Mouse (Mus musculus) heart, postnatal 14 days (tissue): ENCODE measurements around the gene Tbata. TPM values are rescaled to one million over a fixed set of nuclear protein-coding genes. Genes with fewer than 3 reads are reported as not detected.

Source experiments
- DNase-seq, 2 experiments: peaks; one replicate each; pipeline ENCODE4 v3.0.0; 2021 to 2022
- intact Hi-C: fragments of 180-260 bp; cut with DNase I; formaldehyde crosslinking; loops from one replicate; pipeline ENCODE4 v1.15.1; 2025
- total RNA-seq, 2 experiments: library from RNA; stranded (reverse); gene quantifications; 2 replicates each; pipeline ENCODE4 v1.2.3; 2021

Gene Tbata
- total RNA-seq, 2 experiments from 2014 or later = 0.31 to 6.1 TPM

GRCm38 (mm10) chr10:61160671-61161070 is 11.1 kb upstream of the Tbata start:
- intact Hi-C loops = no loop called here

GRCm38 (mm10) chr10:61162366-61162765 is 9.4 kb upstream of the Tbata start:
- no peak for DNase-seq

More at GRCm38 (mm10) chr10:61160671-61161070, 11.1 kb upstream of the Tbata start:
- DNase-seq = peak in 1 of 2 experiments; percentile 24

GRCm38 (mm10) chr10:61167333-61168096 is 4.2 kb upstream of the Tbata start:
- DNase-seq = peak in 1 of 2 experiments; percentile 11

More at GRCm38 (mm10) chr10:61162366-61162765, 9.4 kb upstream of the Tbata start:
- intact Hi-C loops = no loop called here

GRCm38 (mm10) chr10:61168393-61168792 is 3.4 kb upstream of the Tbata start:
- intact Hi-C loops = no loop called here
- DNase-seq = no peak

More at GRCm38 (mm10) chr10:61167333-61168096, 4.2 kb upstream of the Tbata start:
- intact Hi-C loops = no loop called here

GRCm38 (mm10) chr10:61172496-61172895 is 742 bp downstream of the Tbata start:
- DNase-seq = no peak
- intact Hi-C loops = no loop called here

GRCm38 (mm10) chr10:61174711-61175441 is 3.1 kb downstream of the Tbata start:
- DNase-seq = peak in 1 of 2 experiments; percentile 14
- intact Hi-C loops = no loop called here

GRCm38 (mm10) chr10:61175442-61176204 is 3.9 kb downstream of the Tbata start:
- DNase-seq = peak; percentile 25 to 32
- intact Hi-C loops = no loop called here

GRCm38 (mm10) chr10:61176221-61176790 is 4.6 kb downstream of the Tbata start:
- no peak for DNase-seq

GRCm38 (mm10) chr10:61177751-61178150 is 6.0 kb downstream of the Tbata start:
- no peak for DNase-seq
- intact Hi-C loops = no loop called here

More at GRCm38 (mm10) chr10:61176221-61176790, 4.6 kb downstream of the Tbata start:
- intact Hi-C loops = no loop called here

GRCm38 (mm10) chr10:61178687-61179086 is 6.9 kb downstream of the Tbata start:
- DNase-seq = no peak
- intact Hi-C loops = no loop called here

- DNase-seq = no peak
- intact Hi-C loops = no loop called here
Observed at GRCm38 (mm10) chr10:61179927-61180326, 8.2 kb downstream of the Tbata start.

GRCm38 (mm10) chr10:61187001-61187400 is 15.2 kb downstream of the Tbata start:
- DNase-seq = no peak
- intact Hi-C loops = no loop called here

- intact Hi-C loops = no loop called here
- DNase-seq = no peak
Observed at GRCm38 (mm10) chr10:61188010-61188409, 16.3 kb downstream of the Tbata start.

GRCm38 (mm10) chr10:61194611-61195010 is 22.9 kb downstream of the Tbata start:
- intact Hi-C loops = loop anchor here (5.0 kb wide), 1 partner anchor 208 kb away; no protein-coding TSS in a partner anchor
- peak in 1 of 2 experiments; percentile 15 for DNase-seq

GRCm38 (mm10) chr10:61195216-61195615 is 23.5 kb downstream of the Tbata start:
- no peak for DNase-seq
- intact Hi-C loops = loop anchor here (5.0 kb wide), 1 partner anchor 207 kb away; no protein-coding TSS in a partner anchor

- intact Hi-C loops = loop anchor here (5.0 kb wide), 1 partner anchor 206 kb away; no protein-coding TSS in a partner anchor
- no peak for DNase-seq
Observed at GRCm38 (mm10) chr10:61195718-61196291, 24.1 kb downstream of the Tbata start.

- intact Hi-C loops = loop anchor here (1.0 to 5.0 kb wide), 3 partner anchors 137 to 458 kb away; no protein-coding TSS in a partner anchor
- peak; percentile 76 to 87 for DNase-seq
Observed at GRCm38 (mm10) chr10:61199566-61200213, 27.9 kb downstream of the Tbata start.

- DNase-seq = no peak
- intact Hi-C loops = loop anchor here (5.0 kb wide), 1 partner anchor 457 kb away; no protein-coding TSS in a partner anchor
Observed at GRCm38 (mm10) chr10:61200232-61200820, 28.6 kb downstream of the Tbata start.

- no peak for DNase-seq
- intact Hi-C loops = loop anchor here (5.0 kb wide), 1 partner anchor 456 kb away; no protein-coding TSS in a partner anchor
Observed at GRCm38 (mm10) chr10:61200998-61201397, 29.2 kb downstream of the Tbata start.
